Mouse (Mus musculus) stomach, embryonic 15.5 days (tissue): ENCODE measurements at regions not wholly inside any gene's neighbourhood (a gene's known extent, or its start where the extent isn't known, plus 50 kb on each side); places are given as distances from the start of the nearest gene placed in this dataset.

Source experiments
- ATAC-seq: fragments of 200-750 bp; cut with Nextera tagmentation; 2 replicates; pipeline ENCODE4 v1.8.0; 2017; ENCODE audit warnings: low read depth, moderate number of reproducible peaks, moderate TSS enrichment; ENCODE audit not compliant: insufficient read depth, low FRiP score
- H3K27ac ChIP-seq: fragments of 300-500 bp; sonication (generic); 2 replicates; pipeline ENCODE4 v1.5.1; 2015; ENCODE audit warnings: mild to moderate bottlenecking, inconsistent platforms
- H3K27me3 ChIP-seq: fragments of 300-500 bp; sonication (generic); replicated peaks from 2 replicates; pipeline ENCODE4 v1.6.1; 2015; ENCODE audit warnings: inconsistent platforms
- H3K36me3 ChIP-seq: fragments of 300-500 bp; sonication (generic); 2 replicates; pipeline ENCODE4 v1.6.1; 2015; ENCODE audit warnings: inconsistent platforms
- H3K4me1 ChIP-seq: fragments of 300-500 bp; sonication (generic); 2 replicates; pipeline ENCODE4 v1.6.1; 2015; ENCODE audit warnings: inconsistent platforms
- H3K4me2 ChIP-seq: fragments of 300-500 bp; sonication (generic); 2 replicates; pipeline ENCODE4 v1.6.1; 2015; ENCODE audit warnings: mild to moderate bottlenecking, inconsistent platforms
- H3K4me3 ChIP-seq: fragments of 300-500 bp; sonication (generic); replicated peaks from 2 replicates; pipeline ENCODE4 v1.5.1; 2015; ENCODE audit warnings: inconsistent platforms
- H3K9ac ChIP-seq: fragments of 300-500 bp; sonication (generic); 2 replicates; pipeline ENCODE4 v1.6.1; 2015; ENCODE audit warnings: inconsistent platforms
- H3K9me3 ChIP-seq: fragments of 300-500 bp; sonication (generic); 2 replicates; pipeline ENCODE4 v1.6.1; 2016; ENCODE audit warnings: inconsistent platforms
- WGBS: fragments of 180-500 bp; shearing (Covaris S2); methylation state at CpG from one replicate; pipeline ENCODE4 v1.1.7; 2015; 5-methylcytosine and 5-hydroxymethylcytosine counted together

DNA sequence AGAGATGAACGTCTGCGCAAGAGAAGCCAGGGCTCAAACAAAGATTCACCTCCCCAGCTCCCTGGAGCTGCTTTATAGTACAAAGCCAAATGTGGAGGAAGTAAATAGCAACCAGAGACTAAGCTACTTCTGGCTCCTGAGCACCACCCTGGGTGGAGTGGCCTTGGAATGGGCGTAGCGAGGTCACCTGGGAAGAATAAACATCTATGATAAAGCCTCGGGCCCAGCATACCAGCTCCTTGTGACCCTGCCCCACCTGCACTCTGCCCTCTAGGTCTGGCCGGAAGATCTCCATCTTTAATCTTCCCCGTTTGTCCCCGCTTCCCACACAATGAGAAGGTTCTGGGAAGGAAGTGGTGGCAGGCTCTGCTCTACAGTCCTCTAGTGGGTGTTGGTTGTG is 61.0 kb upstream of the Ptpn3 start:
- Histone ChIP-seq H3K9me3 (no peaks in the 10 kb centered on the region), H3K4me1 (no peaks in the 10 kb centered on the region), H3K4me2 (no peak overlapping the region), H3K9ac (no peak overlapping the region), H3K27me3 (no peaks in the 10 kb centered on the region), H3K36me3 (no peaks in the 10 kb centered on the region), H3K4me3 (no peak overlapping the region), H3K27ac (no peak overlapping the region)
- ATAC-seq = peak; percentile 35; the same call in 1 of the 2 replicates
- 52% methylated on average over 8 of the region's 8 CpGs for WGBS

DNA sequence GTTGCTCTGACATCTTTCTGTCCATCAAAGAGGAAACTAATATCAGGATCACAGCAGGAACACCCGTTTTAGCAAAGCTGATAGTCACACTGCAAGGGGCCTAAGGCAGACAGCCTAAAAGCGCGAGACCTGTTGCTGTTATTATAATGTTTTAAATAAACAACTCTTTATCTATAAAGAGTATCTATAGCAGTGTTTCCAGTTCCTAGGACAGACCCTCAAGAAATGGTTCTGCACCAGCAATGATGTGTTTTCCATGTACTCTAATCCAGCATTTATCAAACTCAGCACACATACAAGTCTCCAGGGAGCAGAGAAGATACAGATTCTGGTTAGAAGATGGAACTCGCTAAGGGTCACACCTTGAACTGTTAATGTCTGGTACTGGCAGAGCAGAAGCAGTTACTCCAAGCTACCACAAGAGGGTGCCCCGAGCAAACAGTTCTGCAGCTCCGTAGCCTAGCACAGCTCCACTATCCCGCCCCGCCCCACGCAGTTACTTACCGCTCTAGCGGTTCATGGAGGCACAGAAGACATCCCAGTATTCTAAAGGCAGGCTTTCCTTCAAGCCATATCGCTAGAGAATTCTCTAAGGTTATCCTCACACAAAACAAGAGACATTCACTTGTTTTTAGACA is 64.2 kb upstream of the Palm2 start:
- Histone ChIP-seq H3K4me3 (no peak overlapping the region), H3K27me3 (no peaks in the 10 kb centered on the region), H3K4me2 (no peak overlapping the region), H3K4me1 (no peaks in the 10 kb centered on the region), H3K9ac (no peak overlapping the region), H3K27ac (no peak overlapping the region), H3K9me3 (no peaks in the 10 kb centered on the region), H3K36me3 (no peaks in the 10 kb centered on the region)
- 15% methylated on average over 12 of the region's 12 CpGs for WGBS
- peak; percentile 76; the same call in 1 of the 2 replicates for ATAC-seq

DNA sequence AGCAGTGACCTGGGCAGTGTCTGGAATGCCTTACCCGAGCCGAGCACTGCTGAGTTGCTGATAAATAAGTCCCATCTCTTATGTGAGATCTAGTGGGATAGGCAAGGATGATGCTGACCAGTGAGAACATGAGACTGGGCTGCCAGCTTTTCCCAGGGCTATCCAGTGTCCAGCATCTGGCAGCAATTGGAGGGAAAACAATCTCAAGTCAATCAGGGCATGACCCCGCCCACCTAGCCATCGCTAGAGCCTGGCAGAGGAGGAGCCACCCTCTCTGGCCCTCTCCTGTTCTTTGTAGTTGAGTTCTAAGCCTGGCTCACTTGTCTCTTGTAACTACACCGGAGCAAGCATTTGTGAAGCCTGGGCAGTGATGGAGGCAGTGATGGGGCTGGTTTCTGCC is 56.2 kb upstream of the Palm2 start:
- Histone ChIP-seq H3K4me2 (no peak overlapping the region), H3K4me3 (no peak overlapping the region), H3K27me3 (no peaks in the 10 kb centered on the region), H3K4me1 (0 out of 2 replicates have a peak, but pooled peaks cover 2% of the 10 kb centered on the region), H3K27ac (no peak overlapping the region), H3K36me3 (no peaks in the 10 kb centered on the region), H3K9me3 (no peaks in the 10 kb centered on the region), H3K9ac (no peak overlapping the region)
- ATAC-seq = no peak
- 36% methylated on average over 5 of the region's 5 CpGs for WGBS

DNA sequence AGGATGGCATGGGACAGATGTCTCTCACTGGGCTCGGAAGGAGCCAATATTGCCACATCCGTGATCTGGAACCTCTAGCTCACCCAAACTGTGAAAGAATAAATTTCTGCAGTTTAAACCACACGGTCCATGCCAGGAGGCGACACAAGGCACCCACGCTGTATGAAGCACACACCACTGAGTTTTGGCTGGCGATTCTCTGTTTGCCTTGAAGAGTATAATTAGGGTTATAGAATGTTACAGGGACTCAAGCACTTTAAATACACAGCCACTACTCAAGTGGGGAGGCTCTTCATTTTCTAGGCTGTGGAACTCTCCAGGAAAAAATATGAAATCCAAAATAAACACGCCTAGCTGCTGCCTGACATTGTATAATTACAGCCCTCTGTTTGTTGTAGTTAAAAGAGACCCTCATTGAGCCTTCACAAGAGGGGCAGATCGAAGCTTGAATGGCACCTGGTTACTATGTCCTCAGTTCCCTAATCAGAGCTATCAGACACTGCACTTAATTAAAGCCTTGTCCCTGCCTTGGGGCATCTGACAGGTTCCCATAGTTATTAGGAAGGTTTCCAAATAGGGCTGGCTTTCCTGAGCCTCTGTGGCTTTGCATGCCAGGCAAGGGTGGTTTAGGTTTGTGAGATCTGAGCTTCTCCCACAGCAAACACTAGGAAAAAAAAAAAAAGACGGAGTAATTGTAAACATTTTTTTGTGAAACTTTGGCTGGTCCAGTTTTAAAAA is 53.8 kb upstream of the Palm2 start:
- Histone ChIP-seq H3K9ac (no peak overlapping the region), H3K4me3 (no peak overlapping the region), H3K36me3 (no peaks in the 10 kb centered on the region), H3K27ac (no peak overlapping the region), H3K27me3 (no peaks in the 10 kb centered on the region), H3K4me1 (0 out of 2 replicates have a peak, but pooled peaks cover 2% of the 10 kb centered on the region), H3K4me2 (no peak overlapping the region), H3K9me3 (no peaks in the 10 kb centered on the region)
- 55% methylated on average over 9 of the region's 9 CpGs for WGBS
- no peak for ATAC-seq

DNA sequence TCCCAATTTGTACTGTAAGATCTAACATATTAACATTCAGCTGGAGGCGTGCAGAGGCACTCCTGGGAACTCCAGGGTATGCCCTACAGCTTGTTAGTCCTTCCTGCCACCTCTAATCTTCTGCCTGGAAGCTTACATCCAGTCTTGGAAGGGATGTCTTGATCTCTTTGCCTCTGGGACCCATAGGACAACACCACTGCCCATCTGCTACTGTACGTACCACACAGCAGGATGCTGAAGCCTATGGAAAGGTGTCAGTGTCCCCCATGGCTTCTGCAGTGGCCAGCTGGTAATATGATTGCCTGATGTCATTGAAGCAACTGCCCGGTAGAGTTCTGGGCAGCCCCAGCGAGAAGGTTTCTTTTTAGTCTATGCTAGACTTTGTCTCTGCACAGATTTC is 52.7 kb upstream of the Palm2 start:
- WGBS = 74% methylated on average over 4 of the region's 4 CpGs
- H3K9me3 ChIP-seq = no peaks in the 10 kb centered on the region
- no peak overlapping the region for H3K9ac ChIP-seq
- ATAC-seq = no peak
- H3K4me1 ChIP-seq = 0 out of 2 replicates have a peak, but pooled peaks cover 2% of the 10 kb centered on the region
- H3K4me3 ChIP-seq = no peak overlapping the region
- H3K36me3 ChIP-seq = no peaks in the 10 kb centered on the region
- no peak overlapping the region for H3K27ac ChIP-seq
- no peaks in the 10 kb centered on the region for H3K27me3 ChIP-seq
- H3K4me2 ChIP-seq = no peak overlapping the region
